Mouse (Mus musculus) G1E (cell line): ENCODE data around the gene Smap2. TPM values are rescaled to one million over a fixed set of nuclear protein-coding genes. Genes with fewer than 3 reads are reported as not detected.

ENCODE experiments used
- ATAC-seq: 2 replicates; pipeline ENCODE4 v1.8.0; 2016; ENCODE audit warnings: mild to moderate bottlenecking; ENCODE audit not compliant: insufficient number of reproducible peaks, poor library complexity, low FRiP score, severe bottlenecking; ENCODE audit errors: extremely low read depth
- DNase-seq: peaks from one replicate; pipeline ENCODE4 v3.0.0; 2012; ENCODE audit warnings: low spot score
- H3K27me3 ChIP-seq: 2 replicates; pipeline ENCODE4 v1.6.1; 2012; ENCODE audit warnings: mild to moderate bottlenecking, low read length, inconsistent platforms; ENCODE audit not compliant: insufficient read depth
- H3K36me3 ChIP-seq: replicated peaks from 2 replicates; pipeline ENCODE3; 2012; ENCODE audit warnings: mild to moderate bottlenecking, inconsistent platforms
- H3K4me1 ChIP-seq: 2 replicates; pipeline ENCODE4 v1.6.1; 2012; ENCODE audit warnings: low read depth, low read length, inconsistent platforms, mixed read lengths; ENCODE audit not compliant: insufficient read depth
- H3K4me3 ChIP-seq: 2 replicates; pipeline ENCODE4 v1.5.1; 2012; ENCODE audit warnings: low read depth, mild to moderate bottlenecking, inconsistent platforms, low read length, moderate library complexity, mixed read lengths
- H3K9me3 ChIP-seq: replicated peaks from 2 replicates; pipeline ENCODE4 v1.6.1; 2012; ENCODE audit warnings: inconsistent platforms
- CTCF ChIP-seq: IDR thresholded peaks from 2 replicates; pipeline ENCODE4 v1.5.1; 2012; ENCODE audit warnings: low read depth, low read length, inconsistent platforms, mixed read lengths
- GATA1 ChIP-seq: IDR thresholded peaks from 2 replicates; pipeline ENCODE4 v1.6.1; 2012; ENCODE audit warnings: borderline replicate concordance, low read length, inconsistent platforms, mixed read lengths
- GATA2 ChIP-seq: IDR thresholded peaks from 2 replicates; pipeline ENCODE4 v1.6.1; 2012; ENCODE audit warnings: low read depth, low read length, inconsistent platforms, borderline replicate concordance
- POLR2AphosphoS5 ChIP-seq: IDR thresholded peaks from 2 replicates; pipeline ENCODE4 v1.6.1; 2012; ENCODE audit warnings: low read depth, low read length, inconsistent platforms; ENCODE audit not compliant: insufficient replicate concordance
- TAL1 ChIP-seq: conservative IDR thresholded peaks from 2 replicates; pipeline ENCODE4 v1.6.1; 2012; ENCODE audit warnings: low read depth, low read length, inconsistent platforms, mixed read lengths
- polyA plus RNA-seq: library from polyadenylated mRNA; stranded (reverse); fragments of >175 nt; gene quantifications from 2 replicates; pipeline ENCODE4 v1.2.3, GENCODE M21; 2012
- total RNA-seq, 2 experiments: library from RNA; stranded (forward) in 1 of 2; stranded (reverse) in 1 of 2; fragments of 200-1000 nt in 1 of 2; fragments of >200 nt in 1 of 2; fragmentation: Nextera tagmentation in 1 of 2; gene quantifications; 2 replicates each; pipeline ENCODE4 v1.2.3; 2014 to 2017

Gene Smap2
- total and polyA plus RNA-seq, 3 experiments = 33.4 to 92.6 (median 35.6) TPM

DNA sequence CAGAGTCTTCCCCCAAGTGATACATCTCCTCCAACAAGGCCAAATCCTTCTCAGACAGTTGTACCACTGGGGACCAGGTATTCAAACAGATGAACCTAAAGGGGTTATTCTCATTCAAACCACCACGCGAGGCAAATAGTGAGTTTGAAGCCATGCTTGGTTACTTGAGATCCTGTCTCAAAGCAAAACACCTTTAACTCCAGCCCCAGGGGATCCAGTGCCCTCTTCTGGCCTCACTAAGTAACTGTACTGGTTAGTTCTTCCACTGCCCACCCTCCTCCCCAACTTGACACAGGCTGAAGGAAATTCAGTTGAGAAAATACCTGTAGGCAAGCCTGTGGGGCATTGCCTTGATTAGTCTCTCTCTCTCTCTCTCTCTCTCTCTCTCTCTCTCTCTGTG lies 16.0 kb upstream of the Smap2 start:
- Histone ChIP-seq H3K4me1 (peaks cover 10% of the 10 kb centered on the region), H3K9me3 (no peaks in the 10 kb centered on the region), H3K4me3 (no peak overlapping the region), H3K27me3 (peaks cover 13% of the 10 kb centered on the region), H3K36me3 (no peaks in the 10 kb centered on the region)
- ATAC-seq (no peak), DNase-seq (no peak)
- TF ChIP-seq POLR2AphosphoS5 (no peak), GATA2 (no peak), CTCF (no peak), TAL1 (no peak), GATA1 (no peak)

DNA sequence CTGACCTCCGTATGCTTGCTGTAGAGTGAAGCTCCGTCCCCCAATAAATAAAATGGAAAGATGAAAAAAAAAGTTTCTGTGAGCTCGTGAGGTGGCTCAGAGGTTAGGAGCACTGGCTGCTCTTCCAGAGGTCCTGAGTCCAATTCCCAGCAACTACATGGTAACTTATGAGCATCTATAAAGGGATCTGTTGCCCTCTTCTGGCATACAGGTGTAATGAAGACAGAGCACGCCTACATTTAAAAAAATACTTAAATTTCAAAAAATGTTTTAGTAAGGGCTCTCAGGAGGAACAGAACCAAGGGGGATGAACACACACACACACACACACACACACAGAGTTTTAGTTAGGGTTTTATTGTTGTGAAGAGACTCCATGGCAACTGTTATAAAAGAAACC lies 14.4 kb upstream of the Smap2 start:
- ATAC-seq (no peak), DNase-seq (no peak)
- H3K9me3 ChIP-seq = no peaks in the 10 kb centered on the region
- H3K4me3 ChIP-seq = no peak overlapping the region
- no peak for TF ChIP-seq CTCF
- TF ChIP-seq TAL1 = no peak
- TF ChIP-seq GATA1 = no peak
- TF ChIP-seq POLR2AphosphoS5 = no peak
- no peak for TF ChIP-seq GATA2
- peaks cover 13% of the 10 kb centered on the region for H3K27me3 ChIP-seq
- no peaks in the 10 kb centered on the region for H3K36me3 ChIP-seq
- H3K4me1 ChIP-seq = peaks cover 11% of the 10 kb centered on the region

DNA sequence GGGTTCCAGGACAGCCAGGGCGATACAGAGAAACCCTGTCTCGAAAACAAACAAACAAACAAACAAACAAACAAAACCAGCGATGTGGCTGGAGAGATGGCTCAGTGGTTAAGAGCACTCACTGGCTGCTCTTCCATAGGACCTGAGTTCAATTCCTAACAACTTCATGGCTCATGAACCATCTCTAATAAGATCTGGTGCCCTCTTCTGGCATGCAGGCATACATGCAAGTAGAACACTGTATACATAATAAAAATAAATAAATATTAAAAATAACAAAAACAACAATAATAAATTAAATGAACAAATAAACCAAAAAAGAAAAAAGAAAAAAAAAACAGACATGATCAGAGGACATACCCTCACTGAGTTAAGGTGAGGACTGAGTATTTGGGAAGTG lies 12.6 kb upstream of the Smap2 start:
- H3K36me3 ChIP-seq = no peaks in the 10 kb centered on the region
- H3K27me3 ChIP-seq = peaks cover 6% of the 10 kb centered on the region; the same call in 1 of the 2 replicates
- H3K4me3 ChIP-seq = no peak overlapping the region
- DNase-seq = no peak
- peaks cover 19% of the 10 kb centered on the region for H3K4me1 ChIP-seq
- no peak for ATAC-seq
- TF ChIP-seq TAL1 = no peak
- TF ChIP-seq CTCF = no peak
- no peaks in the 10 kb centered on the region for H3K9me3 ChIP-seq

DNA sequence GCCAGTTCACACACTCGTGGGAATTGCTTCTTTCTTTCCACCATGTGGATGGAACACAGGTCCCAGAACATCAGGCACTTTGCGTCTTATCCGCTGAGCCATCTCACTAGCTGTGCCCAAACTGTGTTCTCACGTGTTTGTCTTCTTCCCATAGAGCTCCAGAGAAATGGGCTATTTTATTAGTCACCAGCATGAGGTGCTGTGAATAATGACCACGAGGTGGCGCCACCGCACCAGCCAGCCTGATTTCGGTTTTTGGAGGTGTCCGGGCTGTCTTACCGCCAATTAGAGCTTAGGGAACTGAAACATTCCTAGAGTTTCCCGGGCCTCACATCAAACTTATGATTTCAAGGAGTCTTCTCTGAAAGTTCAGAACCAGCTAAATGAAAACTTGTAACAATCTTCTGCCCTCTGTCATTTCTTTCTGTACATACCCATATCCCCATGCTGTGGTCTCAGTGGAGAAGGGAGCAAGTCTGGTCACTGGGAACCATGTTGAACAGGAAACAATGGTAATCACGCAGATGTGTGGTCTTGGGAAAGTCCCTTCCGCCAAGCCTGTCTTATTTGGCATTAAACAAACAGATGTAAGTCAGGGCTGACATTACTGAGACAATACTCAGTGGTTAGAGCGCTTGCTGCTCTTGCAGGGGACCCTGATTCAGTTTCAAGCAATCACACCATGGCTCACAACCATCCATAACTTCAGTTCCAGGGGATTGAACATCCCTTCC lies 11.8 kb upstream of the Smap2 start:
- ATAC-seq = peak; percentile 42; the same call in 1 of the 2 replicates
- no peak overlapping the region for H3K4me3 ChIP-seq
- H3K36me3 ChIP-seq = no peaks in the 10 kb centered on the region
- TF ChIP-seq TAL1 = no peak
- no peak for TF ChIP-seq POLR2AphosphoS5
- peak; percentile 78 for TF ChIP-seq CTCF
- H3K9me3 ChIP-seq = no peaks in the 10 kb centered on the region
- peak; percentile 46 for DNase-seq
- H3K27me3 ChIP-seq = peaks cover 2% of the 10 kb centered on the region; the same call in 1 of the 2 replicates
- peaks cover 21% of the 10 kb centered on the region for H3K4me1 ChIP-seq

DNA sequence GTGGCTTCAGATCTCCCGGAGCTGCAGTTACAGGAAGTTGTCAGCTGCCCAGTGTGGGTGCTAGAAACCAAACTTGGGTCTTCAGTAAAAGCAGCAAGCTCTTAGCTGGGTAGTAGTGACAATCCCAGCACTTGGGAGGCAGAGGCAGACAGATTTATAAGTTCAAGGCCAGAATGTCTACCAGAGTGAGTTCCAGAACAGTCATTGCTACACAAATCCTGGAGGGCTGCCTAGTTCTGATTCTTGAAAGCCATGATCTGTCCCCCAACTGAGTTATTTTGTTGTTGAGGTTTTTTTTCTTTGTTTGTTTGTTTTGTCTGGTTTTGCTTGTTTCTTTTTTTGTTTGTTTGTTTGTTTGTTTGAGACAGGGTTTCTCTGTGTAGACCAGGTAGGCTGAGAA lies 11.1 kb upstream of the Smap2 start:
- Histone ChIP-seq H3K9me3 (no peaks in the 10 kb centered on the region), H3K36me3 (no peaks in the 10 kb centered on the region), H3K4me1 (peaks cover 26% of the 10 kb centered on the region), H3K27me3 (peaks cover 2% of the 10 kb centered on the region; the same call in 1 of the 2 replicates), H3K4me3 (no peak overlapping the region)
- ATAC-seq (no peak), DNase-seq (no peak)
- TF ChIP-seq POLR2AphosphoS5 (no peak), CTCF (no peak), TAL1 (no peak), GATA1 (no peak), GATA2 (no peak)

DNA sequence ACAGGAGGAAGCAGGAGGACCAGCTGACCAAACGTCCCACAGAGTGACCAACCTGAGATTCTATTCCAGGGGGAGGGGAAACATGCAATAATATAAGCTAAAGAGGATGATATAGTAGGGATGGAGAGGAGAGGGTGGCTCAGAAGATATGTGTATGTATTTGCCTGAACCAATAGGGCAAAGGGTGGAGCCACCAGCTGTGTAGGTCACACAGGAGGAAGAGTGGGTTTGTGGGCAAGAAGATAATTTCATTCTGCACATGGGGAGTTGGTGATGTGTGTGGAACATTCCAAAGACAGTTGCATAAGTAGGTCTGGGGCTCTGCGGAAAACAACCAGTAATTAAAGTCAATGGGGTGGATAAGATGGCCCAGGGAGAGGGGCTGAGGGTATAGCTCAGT lies 8.6 kb upstream of the Smap2 start:
- ATAC-seq = no peak

More for the DNA sequence above, 8.6 kb upstream of the Smap2 start:
- H3K27me3 ChIP-seq = no peaks in the 10 kb centered on the region
- H3K9me3 ChIP-seq = no peaks in the 10 kb centered on the region
- DNase-seq = no peak
- H3K4me1 ChIP-seq = peaks cover 34% of the 10 kb centered on the region
- no peak for TF ChIP-seq TAL1
- TF ChIP-seq CTCF = no peak
- no peak for TF ChIP-seq GATA1
- no peak for TF ChIP-seq GATA2
- TF ChIP-seq POLR2AphosphoS5 = no peak
- H3K4me3 ChIP-seq = no peak overlapping the region
- H3K36me3 ChIP-seq = no peaks in the 10 kb centered on the region
